ENCODE assay signal across 8 mouse cellular contexts in the genomic region with DNA sequence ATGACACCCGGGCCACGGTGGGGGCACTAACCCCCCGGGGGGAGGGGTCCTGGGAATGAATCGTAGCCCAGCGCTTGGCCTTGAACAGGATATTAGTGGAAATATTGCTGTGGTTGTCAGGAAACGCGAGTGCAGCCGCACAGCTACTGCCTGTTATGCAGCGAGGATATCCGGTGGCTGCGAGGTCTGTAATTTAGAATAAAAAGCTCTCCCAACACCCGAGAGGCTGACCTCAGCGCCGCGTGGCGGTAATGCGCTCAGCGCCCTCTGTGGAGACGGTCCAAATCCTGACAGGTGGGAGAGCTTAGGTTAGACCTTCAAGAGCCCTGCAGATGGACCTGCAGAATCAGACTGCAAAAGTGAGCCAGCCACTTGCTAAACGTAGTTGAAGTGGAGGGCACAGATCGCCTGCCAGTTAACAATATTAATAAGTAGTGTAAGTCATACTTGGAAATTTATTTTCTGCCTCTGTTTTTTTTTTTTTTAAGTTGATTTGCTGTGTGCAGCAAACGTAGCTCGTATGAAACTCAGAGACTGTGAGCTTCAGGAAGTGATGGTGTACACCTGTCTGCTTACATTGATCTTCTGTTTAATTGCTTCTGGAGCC. TPM values are rescaled to one million over a fixed set of nuclear protein-coding genes. Genes with fewer than 3 reads are reported as not detected.
DNase-seq lines count a peak whose midpoint lies in the region; ATAC-seq and TF ChIP-seq lines count a peak whose summit lies in the region.

No protein-coding gene starts in this region.

- no peaks in the 10 kb centered on the region for H3K27me3 ChIP-seq in CH12.LX (replicated peaks)
- 0 out of 2 replicates have a peak, but pooled peaks cover 6% of the 10 kb centered on the region for H3K27me3 ChIP-seq in embryonic facial prominence, embryonic 10.5 days (replicated peaks; ENCODE audit: low read depth, poor library complexity, severe bottlenecking)
- no peaks in the 10 kb centered on the region for H3K27me3 ChIP-seq in heart, embryonic 16.5 days (ENCODE audit: control insufficient read depth, insufficient read depth, low read length)
- H3K27me3 ChIP-seq in limb, embryonic 12.5 days: no peaks in the 10 kb centered on the region
- no peaks in the 10 kb centered on the region; the same call in 1 of the 2 replicates for H3K27me3 ChIP-seq in midbrain, embryonic 11.5 days (ENCODE audit: control insufficient read depth, insufficient read depth, low read length)
- no peaks in the 10 kb centered on the region for H3K27me3 ChIP-seq in stomach, embryonic 16.5 days (ENCODE audit: control insufficient read depth, insufficient read depth, low read length)

- no peak for TF ChIP-seq POLR2A in CH12.LX (IDR thresholded peaks at IDR 0.05; ENCODE audit: low read depth, low read length)

- TF ChIP-seq CTCF in CH12.LX (conservative IDR thresholded peaks at IDR 0.05 in 1 of 2, IDR thresholded peaks at IDR 0.05 in 1 of 2; ENCODE audit: low read depth in 2 of 2, low read length in 2 of 2): peak in 1 of 2 experiments; percentile 62; a peak in 2 of 4 replicates

- dilution Hi-C loops in CH12.LX (cut with MboI; ENCODE audit: extremely low pct_ligation_motif_present, extremely low pct_unique_long_range_greater_than_20kb, low sequenced_read_pairs): no loop called here

- TF ChIP-seq EP300 in CH12.LX (IDR thresholded peaks at IDR 0.05; ENCODE audit: low read length): no peak

- peak; percentile 52 for TF ChIP-seq RAD21 in CH12.LX (IDR thresholded peaks at IDR 0.05; ENCODE audit: low read depth, low read length)

- peak overlapping the region; percentile 46; the same call in 1 of the 2 replicates for H3K4me2 ChIP-seq in CH12.LX (ENCODE audit: insufficient read depth, low read depth, poor library complexity, severe bottlenecking)
- peak overlapping the region; percentile 93 for H3K4me2 ChIP-seq in heart, embryonic 16.5 days (ENCODE audit: low read depth, low read length)
- H3K4me2 ChIP-seq in limb, embryonic 12.5 days: peak overlapping the region; percentile 94
- peak overlapping the region; percentile 90 for H3K4me2 ChIP-seq in midbrain, embryonic 11.5 days
- H3K4me2 ChIP-seq in stomach, embryonic 16.5 days (ENCODE audit: low read depth, low read length): peak overlapping the region; percentile 99

- ATAC-seq in heart, embryonic 16.5 days (replicated peaks; ENCODE audit: extremely low read depth, insufficient read depth, low FRiP score): peak; percentile 78
- peak; percentile 57 for ATAC-seq in limb, embryonic 12.5 days (ENCODE audit: insufficient number of reproducible peaks, insufficient read depth, low FRiP score, low TSS enrichment, low read depth)
- ATAC-seq in midbrain, embryonic 11.5 days (ENCODE audit: low FRiP score): no peak; the same call in none of the 2 replicates
- peak; percentile 56 for ATAC-seq in stomach, embryonic 16.5 days (ENCODE audit: insufficient read depth, low FRiP score)

- H3K9me3 ChIP-seq in CH12.LX (replicated peaks; ENCODE audit: low read length): no peaks in the 10 kb centered on the region
- H3K9me3 ChIP-seq in embryonic facial prominence, embryonic 10.5 days: no peaks in the 10 kb centered on the region
- no peaks in the 10 kb centered on the region for H3K9me3 ChIP-seq in heart, embryonic 16.5 days (replicated peaks; ENCODE audit: control insufficient read depth, low read length)
- no peaks in the 10 kb centered on the region for H3K9me3 ChIP-seq in limb, embryonic 12.5 days
- no peaks in the 10 kb centered on the region for H3K9me3 ChIP-seq in midbrain, embryonic 11.5 days (ENCODE audit: control insufficient read depth, low read length)
- no peaks in the 10 kb centered on the region for H3K9me3 ChIP-seq in stomach, embryonic 16.5 days (replicated peaks; ENCODE audit: control insufficient read depth, low read length)

- peak overlapping the region; percentile 52 for H3K27ac ChIP-seq in CH12.LX (ENCODE audit: insufficient read depth, low read depth)
- H3K27ac ChIP-seq in embryonic facial prominence, embryonic 10.5 days (replicated peaks): peak overlapping the region; percentile 97
- peak overlapping the region; percentile 89 for H3K27ac ChIP-seq in heart, embryonic 16.5 days (ENCODE audit: low read length)
- H3K27ac ChIP-seq in limb, embryonic 12.5 days: peak overlapping the region; percentile 87
- H3K27ac ChIP-seq in midbrain, embryonic 11.5 days (ENCODE audit: low read depth, low read length): peak overlapping the region; percentile 73; the same call in 1 of the 2 replicates
- peak overlapping the region; percentile 88 for H3K27ac ChIP-seq in stomach, embryonic 16.5 days (ENCODE audit: low read length)

- H3K4me3 ChIP-seq in CH12.LX (replicated peaks in 1 of 3; ENCODE audit: low read depth in 2 of 3, low read length in 2 of 3, poor library complexity in 1 of 3): peak overlapping the region; percentile 24 to 61 (median 52)
- H3K4me3 ChIP-seq in embryonic facial prominence, embryonic 10.5 days: peak overlapping the region; percentile 98
- H3K4me3 ChIP-seq in heart, embryonic 16.5 days (ENCODE audit: low read length): peak overlapping the region; percentile 80
- H3K4me3 ChIP-seq in limb, embryonic 12.5 days (replicated peaks): peak overlapping the region; percentile 92
- peak overlapping the region; percentile 96 for H3K4me3 ChIP-seq in midbrain, embryonic 11.5 days (ENCODE audit: low read depth, low read length)
- H3K4me3 ChIP-seq in stomach, embryonic 16.5 days (replicated peaks; ENCODE audit: low read length): peak overlapping the region; percentile 97

- H3K79me2 ChIP-seq in CH12.LX (replicated peaks; ENCODE audit: control insufficient read depth, extremely low read depth, insufficient read depth, poor library complexity, severe bottlenecking): peaks cover 3% of the 10 kb centered on the region

- peaks cover 0 to 8% of the 10 kb centered on the region in 2 experiments for H3K36me3 ChIP-seq in CH12.LX (replicated peaks in 1 of 2; ENCODE audit: control insufficient read depth in 1 of 2, insufficient read depth in 1 of 2, low read length in 1 of 2)
- peaks cover 20% of the 10 kb centered on the region for H3K36me3 ChIP-seq in embryonic facial prominence, embryonic 10.5 days (replicated peaks)
- H3K36me3 ChIP-seq in heart, embryonic 16.5 days (ENCODE audit: control insufficient read depth, insufficient read depth): no peaks in the 10 kb centered on the region
- H3K36me3 ChIP-seq in limb, embryonic 12.5 days: 0 out of 2 replicates have a peak, but pooled peaks cover 4% of the 10 kb centered on the region
- no peaks in the 10 kb centered on the region for H3K36me3 ChIP-seq in midbrain, embryonic 11.5 days (ENCODE audit: control insufficient read depth, insufficient read depth, low read length)
- no peaks in the 10 kb centered on the region for H3K36me3 ChIP-seq in stomach, embryonic 16.5 days (ENCODE audit: control insufficient read depth, insufficient read depth, low read length)

- peaks cover 14 to 38% of the 10 kb centered on the region in 2 experiments for H3K4me1 ChIP-seq in CH12.LX (ENCODE audit: control insufficient read depth in 1 of 2, insufficient read depth in 2 of 2)
- H3K4me1 ChIP-seq in embryonic facial prominence, embryonic 10.5 days: peaks cover 38% of the 10 kb centered on the region
- peaks cover 13% of the 10 kb centered on the region for H3K4me1 ChIP-seq in heart, embryonic 16.5 days (ENCODE audit: control insufficient read depth, insufficient read depth, low read length)
- peaks cover 30% of the 10 kb centered on the region for H3K4me1 ChIP-seq in limb, embryonic 12.5 days (replicated peaks)
- H3K4me1 ChIP-seq in midbrain, embryonic 11.5 days (ENCODE audit: control insufficient read depth, insufficient read depth, low read length): peaks cover 20% of the 10 kb centered on the region
- peaks cover 21% of the 10 kb centered on the region for H3K4me1 ChIP-seq in stomach, embryonic 16.5 days (ENCODE audit: control insufficient read depth, insufficient read depth, low read length)

- WGBS in embryonic facial prominence, embryonic 10.5 days: 8% methylated on average over 23 of the region's 23 CpGs
- WGBS in heart, embryonic 16.5 days: 4% methylated on average over 23 of the region's 23 CpGs
- 5% methylated on average over 23 of the region's 23 CpGs for WGBS in limb, embryonic 12.5 days
- WGBS in midbrain, embryonic 11.5 days: 7% methylated on average over 23 of the region's 23 CpGs
- WGBS in stomach, embryonic 16.5 days: 1% methylated on average over 23 of the region's 23 CpGs

- peak; percentile 11 to 46 for DNase-seq in frontal cortex, adult 2 months (ENCODE audit: extremely low spot score in 1 of 2, low spot score in 1 of 2)
- no peak for DNase-seq in frontal cortex, postnatal 14 days (ENCODE audit: low spot score in 2 of 2)
- DNase-seq in CH12.LX (ENCODE audit: extremely low read depth): peak; percentile 73
- DNase-seq in embryonic facial prominence, embryonic 10.5 days (ENCODE audit: low spot score): no peak
- no peak for DNase-seq in midbrain, embryonic 11.5 days (ENCODE audit: low spot score, missing footprints)

- in situ Hi-C loops in CH12.LX (cut with MboI; ENCODE audit: low pct_ligation_motif_present, low pct_unique_long_range_greater_than_20kb, low sequenced_read_pairs): no loop called here

- peak overlapping the region; percentile 52 for H3K9ac ChIP-seq in CH12.LX (ENCODE audit: insufficient read depth, low read depth)
- H3K9ac ChIP-seq in heart, embryonic 16.5 days (ENCODE audit: low read length): peak overlapping the region; percentile 98
- peak overlapping the region; percentile 97 for H3K9ac ChIP-seq in limb, embryonic 12.5 days (replicated peaks)
- peak overlapping the region; percentile 99 for H3K9ac ChIP-seq in midbrain, embryonic 11.5 days (ENCODE audit: low read length)
- peak overlapping the region; percentile 74 for H3K9ac ChIP-seq in stomach, embryonic 16.5 days (ENCODE audit: low read length)

TF ChIP-seq in CH12.LX, 34 proteins besides CTCF, POLR2A, EP300 and RAD21 (continues in another document):
- TF ChIP-seq BHLHE40 (IDR thresholded peaks at IDR 0.05; ENCODE audit: low read depth, low read length) (peak; percentile 6), TBP (conservative IDR thresholded peaks at IDR 0.05; ENCODE audit: low read depth, low read length) (no peak), JUND (conservative IDR thresholded peaks at IDR 0.05; ENCODE audit: low read depth, low read length) (no peak), ELF1 (IDR thresholded peaks at IDR 0.05; ENCODE audit: low read depth, low read length) (no peak), SMC3 (IDR thresholded peaks at IDR 0.05; ENCODE audit: low read depth, low read length) (peak; percentile 61; the same call in 1 of the 2 replicates)

RNA-seq across cellular contexts. Expression of a gene that starts 0.6 kb away (rescaled TPM):
- 25.2 and 25.6 TPM in 2 replicates for polyA plus RNA-seq in frontal cortex, adult 2 months (2012; rRNA removed)
- total RNA-seq in CH12.LX (2012; rRNA removed) (28.7 and 37.1 TPM in 2 replicates), CH12.LX (2014; rRNA removed) (29.4 and 32.7 TPM in 2 replicates)
- 78.5 and 89.7 TPM in 2 replicates for polyA plus RNA-seq in CH12.LX (2012; ENCODE audit: insufficient read length, low read depth)
- polyA plus RNA-seq in embryonic facial prominence, embryonic 10.5 days (2016; fragmentation: Nextera tagmentation; extraction: Ambion mirVana): 82.6 and 84.7 TPM in 2 replicates
- polyA plus RNA-seq in heart, embryonic 16.5 days (2015; fragmentation: Nextera tagmentation; extraction: Ambion mirVana): 35.5 and 47.8 TPM in 2 replicates
- polyA plus RNA-seq in limb, embryonic 12.5 days (2016; fragmentation: Nextera tagmentation; extraction: Ambion mirVana): 68.1 and 72.0 TPM in 2 replicates
- polyA plus RNA-seq in midbrain, embryonic 11.5 days (2014; fragmentation: Nextera tagmentation; extraction: Ambion mirVana): 67.1 and 76.3 TPM in 2 replicates
- polyA plus RNA-seq in stomach, embryonic 16.5 days (2015; fragmentation: Nextera tagmentation; extraction: Ambion mirVana): 38.9 and 41.7 TPM in 2 replicates

Comparison
In these comparisons a context has a peak if more than half of its experiments do, and no peak if none do; other contexts are left out.
1. DNase-seq: peak in frontal cortex, adult 2 months (2 of 2) and CH12.LX (single experiment); none in frontal cortex, postnatal 14 days (0 of 2), embryonic facial prominence, embryonic 10.5 days (single experiment) and midbrain, embryonic 11.5 days (single experiment).
2. H3K4me2 ChIP-seq: peak in every context shown above with its lines; median percentile 99 in stomach, embryonic 16.5 days; 94 in limb, embryonic 12.5 days; 93 in heart, embryonic 16.5 days; 90 in midbrain, embryonic 11.5 days; 46 in CH12.LX.
3. Peak in every context shown above with its lines, with median percentiles within 50 percentile points of each other: H3K27ac ChIP-seq, H3K4me3 ChIP-seq and H3K9ac ChIP-seq.